Mouse (Mus musculus) MEL (cell line): Measurements from ENCODE around the gene Kat7.

Source experiments
- CTCF ChIP-seq, 3 experiments: IDR thresholded peaks in 2 of 3; conservative IDR thresholded peaks in 1 of 3; 2 replicates each; pipeline ENCODE4 v1.5.1; 2011 to 2012; ENCODE audit warnings: low read length in 3 of 3, low read depth in 2 of 3, mild to moderate bottlenecking in 2 of 3, improper control_type of control experiment in 1 of 3, inconsistent platforms in 1 of 3, mixed read lengths in 1 of 3, moderate library complexity in 1 of 3; ENCODE audit not compliant: control insufficient read depth in 1 of 3, insufficient read depth in 1 of 3, poor library complexity in 1 of 3, severe bottlenecking in 1 of 3
- MXI1 ChIP-seq: IDR thresholded peaks from 2 replicates; pipeline ENCODE4 v1.6.1; 2011; ENCODE audit warnings: mild to moderate bottlenecking, low read depth, low read length, improper control_type of control experiment

- TF ChIP-seq CTCF (IDR thresholded peaks at IDR 0.05 in 2 of 3, conservative IDR thresholded peaks at IDR 0.05 in 1 of 3; ENCODE audit: control insufficient read depth in 1 of 3, insufficient read depth in 1 of 3, low read depth in 2 of 3, low read length in 3 of 3, poor library complexity in 1 of 3, severe bottlenecking in 1 of 3) (no peak), MXI1 (no peak)
Observed at GRCm38 (mm10) chr11:95264455-95265013, 45.5 kb downstream of the Kat7 start.
